Mouse (Mus musculus) brain, embryonic 14.5 days (tissue): Measurements from ENCODE around the gene Tmigd1. TPM values are rescaled to one million over a fixed set of nuclear protein-coding genes. Genes with fewer than 3 reads are reported as not detected.
"Not testable (repeated sequence)": the region's sequence is repeated elsewhere in the genome, so short reads cannot be mapped to it uniquely, and the experiment has no call there.

Experiments
- DNase-seq: peaks from one replicate; pipeline ENCODE4 v3.0.0-alpha.2; 2011; ENCODE audit warnings: low read depth
- CTCF ChIP-seq: fragments of 200-500 bp; IDR thresholded peaks from 2 replicates; pipeline ENCODE4 v1.5.1; 2012; ENCODE audit warnings: inconsistent platforms, mild to moderate bottlenecking, moderate library complexity, borderline replicate concordance; ENCODE audit not compliant: insufficient read depth, insufficient read length; ENCODE audit errors: extremely low read depth
- POLR2A ChIP-seq: fragments of 200-500 bp; IDR thresholded peaks from 2 replicates; pipeline ENCODE4 v1.6.1; 2012; ENCODE audit warnings: mild to moderate bottlenecking, inconsistent platforms, borderline replicate concordance; ENCODE audit not compliant: poor library complexity, insufficient read depth, insufficient read length, severe bottlenecking; ENCODE audit errors: extremely low read depth
- polyA plus RNA-seq: library from polyadenylated mRNA; depleted of rRNA; stranded (reverse); fragments of >200 nt; gene quantifications from 2 replicates; pipeline ENCODE4 v1.2.3, GENCODE M21; 2012

The Tmigd1 gene
- polyA plus RNA-seq, 1 experiment, result not detected

DNA sequence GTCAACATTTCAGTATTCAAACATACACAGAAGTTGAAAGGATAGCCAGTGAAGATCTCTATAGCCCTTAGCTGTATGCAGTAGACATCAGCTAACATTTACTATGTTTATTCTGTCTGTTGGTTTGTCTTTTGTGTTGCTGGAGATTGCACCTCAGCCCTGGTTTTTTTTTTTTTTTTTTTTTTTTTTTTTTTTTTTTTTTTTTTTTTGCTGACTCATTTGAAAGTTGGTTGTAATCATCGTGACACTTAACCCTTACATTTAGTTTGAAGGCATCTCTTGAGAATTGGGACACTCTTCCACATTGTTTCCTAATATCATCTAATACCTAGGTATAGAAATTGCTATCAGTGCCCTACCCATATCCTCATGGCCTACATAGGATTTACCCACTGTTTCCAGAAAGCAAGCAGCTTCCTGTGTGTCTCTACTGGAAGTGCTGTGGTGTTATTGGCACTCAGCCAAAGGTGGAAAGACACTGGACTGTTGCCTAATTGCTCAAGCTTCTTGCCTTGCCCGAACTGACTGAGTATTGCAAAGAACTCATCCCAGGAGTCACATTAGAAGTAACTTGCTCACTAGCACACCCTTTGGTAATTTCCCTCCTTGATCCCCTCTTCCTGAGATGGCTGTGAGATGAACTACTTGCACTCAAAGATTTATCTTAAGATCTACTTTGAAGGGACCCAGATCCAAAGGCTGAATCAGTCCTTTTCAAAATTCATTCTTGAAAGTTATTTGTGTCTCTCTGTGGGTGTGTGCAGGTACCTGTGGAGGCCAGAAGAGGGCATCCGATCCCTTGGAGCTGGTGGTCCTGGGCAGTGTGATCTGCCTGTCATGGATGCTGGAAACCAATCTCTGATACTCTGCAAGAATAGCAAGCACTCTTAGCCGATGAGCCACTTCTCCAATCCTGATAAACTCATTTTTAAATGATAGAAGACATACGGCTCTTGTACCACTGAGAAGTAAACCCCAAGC, 1.9 kb upstream of the Tmigd1 start:
- TF ChIP-seq POLR2A (no peak), CTCF (peak; percentile 43; the same call in 1 of the 2 replicates)
- DNase-seq, result no peak

DNA sequence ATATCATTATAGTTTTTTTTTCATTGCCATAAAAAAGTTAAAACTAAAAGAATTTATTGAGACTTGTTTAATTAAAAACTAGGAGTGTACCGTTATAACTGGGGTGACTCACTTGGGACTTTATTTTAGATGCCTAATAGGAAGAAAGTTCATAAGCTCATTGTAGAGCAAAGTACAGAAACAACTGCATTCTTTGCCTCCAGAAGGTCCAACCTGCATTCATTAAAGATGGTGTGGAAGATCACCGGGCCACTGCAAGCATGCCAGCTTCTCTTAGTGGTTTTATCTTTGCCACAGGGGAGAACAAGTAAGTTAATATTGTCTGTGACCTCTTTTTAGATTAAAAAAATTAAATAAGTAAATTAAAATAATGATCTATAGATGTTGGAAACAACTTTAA, 2.4 kb downstream of the Tmigd1 start:
- TF ChIP-seq POLR2A (no peak), CTCF (no peak)
- no peak for DNase-seq

DNA sequence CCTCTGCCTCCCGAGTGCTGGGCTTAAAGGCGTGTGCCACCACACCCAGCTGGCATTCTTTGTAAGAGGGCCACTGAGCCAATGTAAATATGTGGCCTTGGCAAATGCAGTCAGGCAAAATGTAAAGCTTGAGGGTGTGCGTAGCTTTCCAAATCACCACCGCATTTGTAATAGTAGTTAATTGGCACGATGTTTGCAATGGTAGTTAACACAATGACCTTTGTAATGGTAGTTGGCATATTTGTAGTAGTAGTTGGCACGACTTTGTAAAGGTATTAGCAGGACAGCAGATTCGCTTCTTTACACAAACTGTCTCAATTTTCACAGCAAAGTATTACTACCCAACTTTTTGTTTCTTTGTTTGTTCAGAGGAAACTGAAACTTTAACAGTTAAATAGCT, 6.7 kb downstream of the Tmigd1 start:
- no peak for TF ChIP-seq POLR2A
- TF ChIP-seq CTCF, result no peak
- no peak for DNase-seq

DNA sequence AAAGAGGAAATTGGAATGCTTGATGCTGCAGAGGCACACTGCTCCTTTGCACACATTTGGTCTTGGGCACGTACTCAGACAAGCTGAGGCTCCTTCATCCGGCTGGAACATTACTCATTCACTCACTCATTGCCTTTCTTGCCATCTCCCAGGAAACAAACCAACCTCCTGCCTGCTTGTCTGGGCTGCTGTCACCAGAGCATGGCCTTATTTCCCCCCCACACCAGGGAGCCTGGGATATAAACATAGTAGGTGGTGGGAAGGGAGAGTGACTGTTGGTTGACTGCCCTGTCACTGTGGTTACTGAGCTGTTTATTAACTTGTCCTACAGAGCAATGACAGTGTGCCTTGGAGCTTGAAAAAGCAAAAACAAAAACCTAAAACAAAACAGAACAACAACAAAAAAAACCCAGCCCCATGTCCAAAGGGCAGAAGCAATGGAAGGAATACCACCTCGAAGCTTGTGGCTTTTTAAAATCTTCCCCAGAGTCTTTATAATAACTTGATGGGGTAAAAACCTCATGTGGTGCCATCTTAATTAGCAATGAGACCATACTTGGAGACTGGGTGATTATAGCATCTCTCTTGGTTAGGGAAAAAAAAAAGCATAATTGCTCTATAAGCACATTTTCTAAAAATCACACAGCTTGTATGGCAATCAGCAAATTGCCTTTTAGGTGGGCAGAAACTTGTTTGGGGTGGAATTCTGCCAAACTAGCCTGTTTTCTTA, 9.5 kb downstream of the Tmigd1 start:
- TF ChIP-seq POLR2A, result no peak
- TF ChIP-seq CTCF, result no peak
- DNase-seq, result peak; percentile 61

GRCm38 (mm10) chr11:76912055-76912395, 10.1 kb downstream of the Tmigd1 start:
- TF ChIP-seq CTCF, result no peak
- no peak for TF ChIP-seq POLR2A
- DNase-seq, result peak; percentile 86

DNA sequence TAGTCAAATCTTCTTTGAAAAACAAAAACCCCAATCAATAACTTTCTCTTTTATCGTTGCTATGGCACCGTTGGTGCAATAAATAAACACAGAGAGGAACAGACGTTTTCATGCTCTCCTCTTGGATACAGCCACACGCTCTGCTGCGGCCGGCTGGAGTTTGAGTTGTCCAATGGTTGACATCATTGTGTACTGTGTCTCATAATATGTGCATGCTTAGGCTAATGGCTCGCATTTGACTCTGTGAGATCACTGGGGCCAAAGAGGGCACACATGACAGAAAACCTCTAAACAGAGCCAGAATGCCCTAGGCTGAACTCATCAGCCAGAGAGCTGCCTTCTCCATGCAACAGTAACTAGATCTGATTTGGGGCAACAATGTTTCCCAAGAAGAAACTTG, 12.4 kb downstream of the Tmigd1 start:
- DNase-seq, result no peak
- TF ChIP-seq POLR2A, result no peak
- TF ChIP-seq CTCF, result no peak

- DNase-seq, result no peak
- TF ChIP-seq POLR2A, result no peak
- no peak for TF ChIP-seq CTCF
Observed at GRCm38 (mm10) chr11:76916539-76917229, 14.7 kb downstream of the Tmigd1 start.

GRCm38 (mm10) chr11:76917230-76917548, 15.2 kb downstream of the Tmigd1 start:
- no peak for DNase-seq

DNA sequence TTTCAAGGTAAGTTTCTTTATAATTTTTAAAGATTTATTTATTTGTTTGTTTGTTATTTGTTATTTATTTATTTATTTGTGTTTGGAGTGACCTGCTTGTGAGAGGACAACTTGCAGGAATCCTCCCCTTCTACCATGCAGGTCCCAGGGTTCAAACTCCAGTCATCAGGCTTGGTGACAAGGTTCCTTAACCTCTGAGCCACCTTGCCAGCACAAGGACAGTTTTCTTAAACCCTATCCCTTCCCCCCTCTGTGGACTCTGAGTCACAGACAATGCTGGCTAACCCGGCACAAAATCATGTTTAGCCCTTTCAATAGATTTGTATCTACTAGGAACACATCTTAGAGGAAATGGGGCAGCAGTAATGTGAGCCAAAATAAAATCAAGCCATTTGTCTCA, 18.6 kb downstream of the Tmigd1 start:
- TF ChIP-seq POLR2A, result no peak
- no peak for TF ChIP-seq CTCF
- no peak for DNase-seq

More at GRCm38 (mm10) chr11:76917230-76917548, 15.2 kb downstream of the Tmigd1 start:
- no peak for TF ChIP-seq POLR2A
- no peak for TF ChIP-seq CTCF

DNA sequence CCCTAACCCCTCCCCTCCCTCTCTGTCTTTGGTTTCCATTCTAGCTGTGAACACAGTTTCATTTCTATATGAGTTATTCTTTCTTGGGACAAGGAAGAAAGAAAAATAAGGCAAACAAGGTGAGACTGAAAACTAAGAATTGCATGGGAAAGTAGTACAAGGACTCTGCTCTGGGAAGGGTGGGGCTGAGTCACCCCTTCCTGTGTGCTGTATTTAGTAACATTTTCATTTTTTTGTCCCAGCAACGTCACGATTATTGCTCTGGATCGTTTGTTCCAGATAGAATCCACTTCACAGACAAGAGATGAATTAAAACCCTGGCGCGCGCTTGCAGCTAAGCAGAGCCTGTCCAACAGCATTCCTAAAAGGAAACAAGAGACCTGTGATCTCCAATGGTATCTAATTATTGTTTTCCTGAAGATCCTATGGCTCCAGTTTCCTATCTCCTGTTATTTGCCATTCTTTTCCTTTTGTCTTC, 22.8 kb downstream of the Tmigd1 start, which contains the start of gene Blmh:
TSS of gene Blmh (plus strand) at position 51 of the 478 bp plus-strand sequence.
- TF ChIP-seq POLR2A, result no peak
- no peak for TF ChIP-seq CTCF
- DNase-seq, result no peak

- not testable (repeated sequence) for DNase-seq
Observed at GRCm38 (mm10) chr11:76928586-76928985, 26.6 kb downstream of the Tmigd1 start.

GRCm38 (mm10) chr11:76933209-76933608, 31.2 kb downstream of the Tmigd1 start:
- DNase-seq, result no peak
- TF ChIP-seq POLR2A, result no peak
- TF ChIP-seq CTCF, result no peak
